Mouse (Mus musculus): ENCODE measurements around the gene Grrp1. TPM values are rescaled to one million over a fixed set of nuclear protein-coding genes. Genes with fewer than 3 reads are reported as not detected.
"Not testable (repeated sequence)": the region's sequence is repeated elsewhere in the genome, so short reads cannot be mapped to it uniquely, and the experiment has no call there.

The Grrp1 gene
- 1 to 10 TPM; 3.0 to 3.6 TPM for total RNA-seq (2021)
- long read RNA-seq, experiment 1, partial matches to known transcripts: 0 of 1 reads
- long read RNA-seq, experiment 1, other reads (novel, unspliced or antisense): 0 of 1 reads
- long read RNA-seq, experiment 2, partial matches to known transcripts: 0 of 3 reads
- long read RNA-seq, experiment 2, other reads (novel, unspliced or antisense): 0 of 3 reads

DNA sequence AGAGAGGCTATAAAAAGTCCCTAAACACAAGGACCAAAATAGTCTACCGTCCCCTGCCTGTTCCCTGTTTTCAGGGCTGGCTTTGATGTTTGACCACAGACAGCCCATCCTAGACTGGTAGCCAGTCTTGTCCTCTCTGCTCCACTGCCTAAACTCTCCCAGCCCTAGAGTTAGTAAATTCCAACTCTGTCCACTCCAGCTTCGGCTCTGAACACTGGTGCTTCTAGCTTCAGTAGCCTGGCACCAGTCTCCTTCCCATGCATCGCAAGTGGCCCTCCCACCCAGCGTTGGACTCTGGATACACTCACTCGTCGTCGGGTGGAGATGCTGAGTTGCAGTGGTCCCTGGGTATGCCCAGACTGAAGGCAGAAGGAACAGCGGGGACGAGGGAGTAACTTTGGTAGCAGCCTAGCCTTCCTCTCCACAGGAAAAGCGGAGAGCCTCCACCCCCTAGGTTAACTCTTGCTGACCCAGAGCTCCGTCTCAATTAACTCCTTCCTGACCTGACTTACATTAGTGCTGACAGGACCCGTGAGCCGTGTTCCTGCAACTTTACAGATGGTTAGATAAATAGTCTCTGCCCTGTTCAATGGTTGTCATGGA, at the start of gene Grrp1:
Gene Grrp1 (minus strand): TSS at position 385 of the 603 bp plus-strand sequence.
- Histone ChIP-seq H3K27ac (peak within 1 kb of the TSS; percentile 69), H3K4me3 (peak within 1 kb of the TSS; percentile 44)
- intact Hi-C loops (cut with DNase I): loop anchor here (10.0 kb wide), 1 partner anchor 231 kb away; no protein-coding TSS in a partner anchor
- DNase-seq (ENCODE audit: extremely low spot score in 1 of 2, low spot score in 2 of 2): no peak
- no peak for TF ChIP-seq CTCF (IDR thresholded peaks at IDR 0.05)

DNA sequence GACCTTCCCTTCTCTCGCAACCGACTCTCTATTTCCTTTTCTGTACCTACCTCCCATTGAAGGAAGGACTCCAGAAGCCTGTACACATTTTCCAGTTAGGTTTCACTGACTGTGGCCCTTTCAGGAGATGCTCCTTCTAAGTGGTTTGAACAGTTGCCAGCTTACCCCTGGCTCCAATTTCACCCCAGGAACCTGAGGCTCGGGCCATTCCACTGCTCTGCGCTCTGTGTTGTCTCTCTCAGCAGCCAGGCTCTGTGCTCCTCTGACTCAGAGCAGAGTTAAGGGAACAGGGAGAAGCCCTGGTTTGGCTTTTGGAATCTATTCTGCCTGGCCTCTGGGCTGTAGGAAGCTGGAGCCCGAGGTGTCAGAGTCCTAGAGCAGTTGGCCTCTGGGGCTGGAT, 48.2 kb upstream of the Grrp1 start:
- intact Hi-C loops (cut with DNase I): no loop called here
- no peak for TF ChIP-seq CTCF (IDR thresholded peaks at IDR 0.05)
- no peak overlapping the region for H3K4me3 ChIP-seq
- H3K27ac ChIP-seq: no peak overlapping the region
- no peak for DNase-seq (ENCODE audit: extremely low spot score in 1 of 2, low spot score in 2 of 2)

DNA sequence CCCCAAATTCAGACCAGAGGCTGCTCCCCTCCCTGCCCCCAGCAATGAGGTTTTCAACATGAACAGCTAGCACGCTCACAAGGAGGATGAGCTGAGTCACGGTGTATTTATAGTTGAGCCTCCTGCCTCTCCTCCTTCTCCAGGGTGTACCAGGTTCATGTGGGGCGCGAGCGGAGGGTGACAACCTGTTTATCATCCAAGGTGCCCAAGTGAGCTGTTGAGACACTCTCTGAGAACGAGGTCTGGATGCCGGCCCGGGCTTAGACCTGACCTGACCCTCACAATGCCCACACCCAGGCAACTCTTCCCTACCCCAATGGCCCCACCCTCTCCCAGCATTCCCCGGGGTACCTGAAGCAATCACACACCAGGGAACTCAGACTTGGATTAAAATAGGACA, 46.4 kb upstream of the Grrp1 start:
- peak; percentile 33 to 46 for DNase-seq (ENCODE audit: extremely low spot score in 1 of 2, low spot score in 2 of 2)
- Histone ChIP-seq H3K4me3 (no peak overlapping the region), H3K27ac (peak overlapping the region; percentile 73)
- intact Hi-C loops (cut with DNase I): no loop called here
- no peak for TF ChIP-seq CTCF (IDR thresholded peaks at IDR 0.05)

DNA sequence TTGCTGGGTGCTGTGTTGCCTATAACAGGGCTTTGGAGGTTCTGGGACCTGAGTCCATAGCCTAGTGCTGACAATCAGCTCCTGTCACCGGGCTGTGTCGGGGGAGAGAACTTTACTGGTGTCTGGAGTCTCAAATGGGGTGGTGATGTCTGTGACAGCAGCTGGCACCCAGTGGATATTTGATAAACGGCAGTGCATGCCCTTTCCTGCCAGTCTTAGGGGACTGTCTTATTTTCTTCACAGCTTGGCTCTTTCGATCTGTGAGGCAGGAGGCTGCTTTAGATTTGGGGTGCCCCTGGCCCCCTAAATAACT, 45.5 kb upstream of the Grrp1 start:
- intact Hi-C loops (cut with DNase I): no loop called here
- no peak for DNase-seq (ENCODE audit: extremely low spot score in 1 of 2, low spot score in 2 of 2)
- H3K27ac ChIP-seq: peak overlapping the region; percentile 73
- no peak overlapping the region for H3K4me3 ChIP-seq
- no peak for TF ChIP-seq CTCF (IDR thresholded peaks at IDR 0.05)

DNA sequence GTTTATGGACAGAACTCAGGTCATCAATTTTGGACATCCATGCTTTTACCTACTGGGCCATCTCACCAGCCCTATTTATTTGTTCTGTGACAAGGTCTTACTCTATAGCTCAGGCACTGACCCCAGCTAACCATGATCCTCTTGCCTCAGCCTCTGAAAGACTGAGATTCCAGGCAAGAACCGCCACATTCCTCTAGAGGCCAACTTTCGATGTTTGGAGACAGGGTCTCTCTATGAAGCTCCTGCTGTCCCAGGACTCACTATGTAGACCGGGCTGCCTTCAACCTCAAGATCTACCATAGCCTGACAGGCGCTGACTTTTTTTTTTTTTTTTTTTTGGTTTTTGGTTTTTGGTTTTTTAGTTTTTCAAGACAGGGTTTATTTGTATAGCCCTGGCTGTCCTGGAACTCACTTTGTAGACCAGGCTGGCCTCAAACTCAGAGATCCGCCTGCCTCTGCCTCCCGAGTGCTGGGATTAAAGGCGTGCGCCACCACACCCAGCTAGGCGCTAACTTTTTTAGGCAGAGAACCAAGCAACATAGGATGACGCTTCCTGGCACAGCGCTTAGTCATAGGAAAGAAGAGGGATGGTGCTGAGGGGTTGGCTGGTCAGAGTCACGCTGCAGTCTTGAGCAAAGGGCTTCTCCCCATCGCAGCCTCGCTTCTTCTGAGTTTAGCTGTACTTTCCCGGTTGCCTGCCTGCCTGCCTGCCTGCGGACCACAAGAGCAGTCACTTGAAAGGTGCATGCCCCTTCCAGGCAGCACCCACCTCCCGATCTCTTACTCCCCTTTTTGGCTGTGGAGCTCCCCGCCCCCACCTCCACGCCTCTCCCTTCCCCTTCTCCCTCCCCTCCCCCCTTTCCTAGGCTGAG, 45.0 kb upstream of the Grrp1 start:
- Histone ChIP-seq H3K4me3 (no peak overlapping the region), H3K27ac (no peak overlapping the region; the same call in 1 of the 2 replicates)
- no peak for TF ChIP-seq CTCF (IDR thresholded peaks at IDR 0.05)
- intact Hi-C loops (cut with DNase I): no loop called here
- DNase-seq (ENCODE audit: extremely low spot score in 1 of 2, low spot score in 2 of 2): no peak

DNA sequence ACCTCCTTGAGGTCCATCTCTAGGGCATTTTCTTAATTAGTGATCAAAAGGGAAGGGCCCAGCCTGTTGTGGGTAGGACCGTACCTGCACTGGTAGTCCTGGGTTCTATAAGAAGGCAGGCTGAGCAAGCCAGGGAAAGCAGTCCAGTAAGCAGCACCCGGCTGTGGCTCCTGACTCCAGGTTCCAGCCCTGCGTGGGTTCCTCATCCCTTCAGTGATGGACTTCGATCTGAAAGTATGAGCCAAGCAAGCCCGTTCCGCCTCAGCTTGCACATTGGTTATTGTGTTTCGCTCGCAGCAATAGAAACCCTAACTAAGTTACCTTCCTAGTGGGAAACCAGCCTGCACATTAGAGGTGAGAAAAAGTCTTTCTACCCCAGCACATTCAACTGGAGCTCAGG, 43.5 kb upstream of the Grrp1 start:
- DNase-seq (ENCODE audit: extremely low spot score in 1 of 2, low spot score in 2 of 2): no peak
- TF ChIP-seq CTCF (IDR thresholded peaks at IDR 0.05): no peak
- Histone ChIP-seq H3K27ac (no peak overlapping the region), H3K4me3 (no peak overlapping the region)
- intact Hi-C loops (cut with DNase I): no loop called here

DNA sequence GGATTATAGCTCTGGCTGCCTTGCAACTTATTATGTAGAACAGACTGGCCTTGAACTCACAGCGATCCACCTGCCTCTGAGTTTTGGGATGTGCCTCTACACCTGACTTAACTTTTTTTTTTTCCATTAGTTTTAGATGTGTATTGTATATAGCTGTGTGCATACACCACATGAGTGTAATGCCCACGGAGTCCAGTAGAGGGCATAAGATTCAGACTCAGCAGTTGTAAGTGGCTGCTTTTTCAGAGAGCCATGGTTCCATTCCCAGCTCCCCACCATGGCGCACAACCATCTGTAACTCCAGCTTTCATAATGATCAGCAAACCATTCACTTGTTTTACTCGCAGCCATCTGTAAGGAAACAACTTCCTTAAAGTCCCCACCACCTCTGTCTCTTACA, 42.6 kb upstream of the Grrp1 start:
- TF ChIP-seq CTCF (IDR thresholded peaks at IDR 0.05): no peak; the same call in 1 of the 2 replicates
- DNase-seq (ENCODE audit: extremely low spot score in 1 of 2, low spot score in 2 of 2): no peak
- H3K27ac ChIP-seq: no peak overlapping the region
- intact Hi-C loops (cut with DNase I): no loop called here
- no peak overlapping the region for H3K4me3 ChIP-seq

DNA sequence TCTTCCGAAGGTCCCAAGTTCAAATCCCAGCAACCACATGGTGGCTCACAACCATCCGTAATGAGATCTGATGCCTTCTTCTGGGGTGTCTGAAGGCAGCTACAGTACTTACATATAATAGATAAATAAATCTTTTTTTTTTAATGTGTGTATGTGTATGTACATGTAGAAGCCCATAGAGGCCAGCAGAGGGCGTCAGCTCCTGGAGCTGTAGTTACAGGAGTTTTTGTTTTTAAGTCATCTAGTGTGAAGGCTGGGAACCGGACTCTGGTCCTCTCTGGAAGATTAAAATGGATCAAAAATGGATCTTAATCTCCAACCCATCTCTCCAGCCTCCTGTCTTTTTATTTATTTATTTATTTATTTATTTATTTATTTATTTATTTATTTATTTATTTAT, 42.2 kb upstream of the Grrp1 start:
- H3K4me3 ChIP-seq; DNase-seq (ENCODE audit: extremely low spot score in 1 of 2, low spot score in 2 of 2); H3K27ac ChIP-seq; intact Hi-C loops (cut with DNase I): not testable (repeated sequence)

DNA sequence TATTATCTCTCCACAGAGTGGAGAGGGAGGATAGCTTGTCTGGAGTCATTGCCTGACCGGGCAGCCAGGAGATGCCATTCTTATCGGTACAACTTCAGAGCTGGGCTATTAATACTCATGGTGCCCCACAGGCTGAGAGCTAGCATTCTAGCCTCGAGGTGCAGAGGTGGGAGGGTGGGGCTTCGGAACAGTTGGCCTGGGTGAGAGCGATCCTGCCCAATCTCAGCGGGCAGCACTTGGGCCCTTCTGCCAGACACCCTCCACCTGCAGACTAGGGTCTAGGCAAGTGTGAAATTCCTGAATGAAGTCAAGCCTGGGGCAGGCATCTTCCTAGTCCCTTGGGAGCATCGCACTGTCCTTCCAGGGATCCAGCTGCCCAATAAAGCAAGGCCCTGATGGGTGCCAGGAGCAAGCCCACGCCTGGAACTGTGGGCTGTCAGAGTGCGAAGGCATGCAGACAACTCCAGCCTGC, 39.8 kb upstream of the Grrp1 start:
- Histone ChIP-seq H3K27ac (no peak overlapping the region), H3K4me3 (no peak overlapping the region)
- intact Hi-C loops (cut with DNase I): loop anchor here (2.0 kb wide), 1 partner anchor 45 kb away; no protein-coding TSS in a partner anchor
- no peak for DNase-seq (ENCODE audit: extremely low spot score in 1 of 2, low spot score in 2 of 2)
- no peak for TF ChIP-seq CTCF (IDR thresholded peaks at IDR 0.05)

DNA sequence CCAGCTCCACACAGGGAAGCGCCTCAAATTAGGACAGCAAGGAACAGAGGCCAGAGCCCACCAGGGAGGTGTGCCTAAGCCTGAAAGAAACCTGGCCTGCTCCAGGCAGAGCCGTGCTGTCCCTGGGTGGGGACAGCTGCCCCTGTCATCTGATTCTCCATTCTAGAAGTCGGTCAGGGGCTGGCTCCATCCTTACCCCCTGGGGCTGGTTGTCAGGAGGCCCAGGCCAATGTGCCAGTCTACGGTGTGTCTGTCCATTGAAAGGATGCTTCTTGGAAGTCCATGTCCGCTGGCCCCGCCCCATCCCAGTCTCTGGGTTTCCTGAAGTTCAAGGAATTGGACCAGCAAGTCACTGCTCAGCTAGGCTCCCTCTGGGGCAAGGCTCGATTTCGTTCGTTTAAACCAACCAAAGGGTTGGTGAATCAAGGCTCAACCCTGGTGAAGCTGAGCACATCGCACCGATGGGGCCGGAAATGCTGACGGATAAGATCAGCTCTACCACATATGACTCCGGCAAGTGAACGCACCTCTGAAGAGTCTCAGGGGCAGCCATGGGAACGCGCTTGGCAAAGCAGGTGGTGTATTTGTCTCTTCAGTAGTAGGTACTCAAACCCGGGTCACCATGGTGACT, 39.3 kb upstream of the Grrp1 start:
- no peak for DNase-seq (ENCODE audit: extremely low spot score in 1 of 2, low spot score in 2 of 2)
- intact Hi-C loops (cut with DNase I): loop anchor here (2.0 kb wide), 1 partner anchor 44 kb away; no protein-coding TSS in a partner anchor
- no peak for TF ChIP-seq CTCF (IDR thresholded peaks at IDR 0.05)
- Histone ChIP-seq H3K27ac (no peak overlapping the region), H3K4me3 (no peak overlapping the region)

DNA sequence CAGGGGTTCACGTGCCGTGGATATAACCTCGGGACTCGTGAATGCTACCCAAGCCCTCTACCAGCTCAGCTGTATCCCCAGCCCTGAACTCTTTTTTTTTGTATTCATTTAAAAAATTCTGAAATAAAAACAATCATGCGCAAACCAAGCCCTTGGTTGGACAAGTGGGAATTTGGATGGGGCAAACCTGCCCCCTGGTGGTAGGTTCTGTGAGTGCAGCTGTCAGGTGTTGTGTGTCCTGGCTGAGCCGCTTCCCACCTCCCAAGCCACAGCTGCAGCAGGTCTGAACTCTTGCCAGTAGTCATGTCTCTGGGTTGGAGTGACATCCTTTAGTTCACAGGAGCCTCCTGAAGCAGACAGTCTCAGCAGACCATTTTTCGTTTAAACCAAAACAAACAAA, 38.2 kb upstream of the Grrp1 start:
- TF ChIP-seq CTCF (IDR thresholded peaks at IDR 0.05): peak; percentile 87
- DNase-seq (ENCODE audit: extremely low spot score in 1 of 2, low spot score in 2 of 2): peak; percentile 65 to 80
- Histone ChIP-seq H3K27ac (no peak overlapping the region), H3K4me3 (no peak overlapping the region)
- intact Hi-C loops (cut with DNase I): loop anchor here (2.0 kb wide), 1 partner anchor 43 kb away; no protein-coding TSS in a partner anchor
